Mouse (Mus musculus): ENCODE data around the gene Hoxc11. TPM values are rescaled to one million over a fixed set of nuclear protein-coding genes. Genes with fewer than 3 reads are reported as not detected.

Gene Hoxc11
- total and polyA plus RNA-seq, 3 experiments, result not detected

GRCm38 (mm10) chr15:102955007-102955382, 768 bp downstream of the Hoxc11 start:
- Histone ChIP-seq H3K4me3 (replicated peaks in 1 of 3; ENCODE audit: low read depth in 2 of 3, low read length in 2 of 3, poor library complexity in 1 of 3) (no peak overlapping the region), H3K4me1 (ENCODE audit: control insufficient read depth in 1 of 2, insufficient read depth in 2 of 2) (peaks cover 0 to 7% of the 10 kb centered on the region in 2 experiments; a peak in 3 of 4 replicates), H3K36me3 (replicated peaks in 1 of 2; ENCODE audit: control insufficient read depth in 1 of 2, insufficient read depth in 1 of 2, low read length in 1 of 2) (no peaks in the 10 kb centered on the region), H3K79me2 (replicated peaks; ENCODE audit: control insufficient read depth, extremely low read depth, insufficient read depth, poor library complexity, severe bottlenecking) (no peaks in the 10 kb centered on the region), H3K9ac (ENCODE audit: insufficient read depth, low read depth) (no peak overlapping the region), H3K9me3 (replicated peaks; ENCODE audit: low read length) (peaks cover 6% of the 10 kb centered on the region), H3K27ac (ENCODE audit: insufficient read depth, low read depth) (no peak overlapping the region), H3K27me3 (replicated peaks) (peaks cover 95% of the 10 kb centered on the region), H3K4me2 (ENCODE audit: insufficient read depth, low read depth, poor library complexity, severe bottlenecking) (no peak overlapping the region)
- dilution Hi-C loops (cut with MboI; ENCODE audit: extremely low pct_ligation_motif_present, extremely low pct_unique_long_range_greater_than_20kb, low sequenced_read_pairs), result no loop called here
- DNase-seq (ENCODE audit: extremely low read depth), result no peak
- in situ Hi-C loops (cut with MboI; ENCODE audit: low pct_ligation_motif_present, low pct_unique_long_range_greater_than_20kb, low sequenced_read_pairs), result no loop called here
- TF ChIP-seq ZNF384 (IDR thresholded peaks at IDR 0.05; ENCODE audit: low read depth, low read length), result no peak
- TF ChIP-seq SIN3A (IDR thresholded peaks at IDR 0.05; ENCODE audit: low read length), result no peak
- TF ChIP-seq BHLHE40 (IDR thresholded peaks at IDR 0.05; ENCODE audit: low read depth, low read length), result no peak
- TF ChIP-seq USF1 (IDR thresholded peaks at IDR 0.05; ENCODE audit: low read depth, low read length), result no peak
- TF ChIP-seq JUND (conservative IDR thresholded peaks at IDR 0.05; ENCODE audit: low read depth, low read length), result no peak
- no peak for TF ChIP-seq MYC (IDR thresholded peaks at IDR 0.05; ENCODE audit: low read depth, low read length)

- H3K36me3 ChIP-seq (replicated peaks in 1 of 2; ENCODE audit: control insufficient read depth in 1 of 2, insufficient read depth in 1 of 2, low read length in 1 of 2), result no peaks in the 10 kb centered on the region
- peaks cover 0 to 12% of the 10 kb centered on the region in 2 experiments; a peak in 3 of 4 replicates for H3K4me1 ChIP-seq (ENCODE audit: control insufficient read depth in 1 of 2, insufficient read depth in 2 of 2)
- H3K27me3 ChIP-seq (replicated peaks), result peaks cover 96% of the 10 kb centered on the region
- peak overlapping the region; percentile 61 for H3K4me2 ChIP-seq (ENCODE audit: insufficient read depth, low read depth, poor library complexity, severe bottlenecking)
- H3K9ac ChIP-seq (ENCODE audit: insufficient read depth, low read depth), result no peak overlapping the region
- dilution Hi-C loops (cut with MboI; ENCODE audit: extremely low pct_ligation_motif_present, extremely low pct_unique_long_range_greater_than_20kb, low sequenced_read_pairs) (no loop called here), in situ Hi-C loops (cut with MboI; ENCODE audit: low pct_ligation_motif_present, low pct_unique_long_range_greater_than_20kb, low sequenced_read_pairs) (no loop called here)
- no peaks in the 10 kb centered on the region for H3K79me2 ChIP-seq (replicated peaks; ENCODE audit: control insufficient read depth, extremely low read depth, insufficient read depth, poor library complexity, severe bottlenecking)
- H3K4me3 ChIP-seq (replicated peaks in 1 of 3; ENCODE audit: low read depth in 2 of 3, low read length in 2 of 3, poor library complexity in 1 of 3), result no peak overlapping the region
- no peak overlapping the region for H3K27ac ChIP-seq (ENCODE audit: insufficient read depth, low read depth)
- peaks cover 6% of the 10 kb centered on the region for H3K9me3 ChIP-seq (replicated peaks; ENCODE audit: low read length)
- no peak for DNase-seq (ENCODE audit: extremely low read depth)
- TF ChIP-seq MYC (IDR thresholded peaks at IDR 0.05; ENCODE audit: low read depth, low read length), result no peak
- TF ChIP-seq MAFK (IDR thresholded peaks at IDR 0.05; ENCODE audit: insufficient replicate concordance, low read length), result no peak
- no peak for TF ChIP-seq JUN (IDR thresholded peaks at IDR 0.05; ENCODE audit: insufficient read depth, low read depth, low read length)
These were observed 1.8 kb downstream of the Hoxc11 start for GRCm38 (mm10) chr15:102955833-102956640.

- H3K9me3 ChIP-seq (replicated peaks; ENCODE audit: low read length), result peaks cover 6% of the 10 kb centered on the region
- no peak for DNase-seq (ENCODE audit: extremely low read depth)
- dilution Hi-C loops (cut with MboI; ENCODE audit: extremely low pct_ligation_motif_present, extremely low pct_unique_long_range_greater_than_20kb, low sequenced_read_pairs) (no loop called here), in situ Hi-C loops (cut with MboI; ENCODE audit: low pct_ligation_motif_present, low pct_unique_long_range_greater_than_20kb, low sequenced_read_pairs) (no loop called here)
- H3K27me3 ChIP-seq (replicated peaks), result peaks cover 95% of the 10 kb centered on the region
- no peak overlapping the region for H3K4me3 ChIP-seq (replicated peaks in 1 of 3; ENCODE audit: low read depth in 2 of 3, low read length in 2 of 3, poor library complexity in 1 of 3)
- no peaks in the 10 kb centered on the region for H3K36me3 ChIP-seq (replicated peaks in 1 of 2; ENCODE audit: control insufficient read depth in 1 of 2, insufficient read depth in 1 of 2, low read length in 1 of 2)
- H3K4me2 ChIP-seq (ENCODE audit: insufficient read depth, low read depth, poor library complexity, severe bottlenecking), result no peak overlapping the region
- no peak overlapping the region for H3K27ac ChIP-seq (ENCODE audit: insufficient read depth, low read depth)
- H3K9ac ChIP-seq (ENCODE audit: insufficient read depth, low read depth), result no peak overlapping the region
- no peaks in the 10 kb centered on the region for H3K79me2 ChIP-seq (replicated peaks; ENCODE audit: control insufficient read depth, extremely low read depth, insufficient read depth, poor library complexity, severe bottlenecking)
- peaks cover 0 to 12% of the 10 kb centered on the region in 2 experiments; a peak in 3 of 4 replicates for H3K4me1 ChIP-seq (ENCODE audit: control insufficient read depth in 1 of 2, insufficient read depth in 2 of 2)
- no peak for TF ChIP-seq MAX (IDR thresholded peaks at IDR 0.05; ENCODE audit: low read length)
- TF ChIP-seq PAX5 (IDR thresholded peaks at IDR 0.05; ENCODE audit: low read length), result no peak
- no peak for TF ChIP-seq ELF1 (IDR thresholded peaks at IDR 0.05; ENCODE audit: low read depth, low read length)
- TF ChIP-seq JUND (conservative IDR thresholded peaks at IDR 0.05; ENCODE audit: low read depth, low read length), result no peak
- TF ChIP-seq IRF4 (IDR thresholded peaks at IDR 0.05; ENCODE audit: low read depth, low read length), result no peak
- TF ChIP-seq MXI1 (IDR thresholded peaks at IDR 0.05; ENCODE audit: low read depth, low read length), result no peak
- no peak for TF ChIP-seq ETS1 (conservative IDR thresholded peaks at IDR 0.05; ENCODE audit: low read depth, low read length)
- TF ChIP-seq USF2 (conservative IDR thresholded peaks at IDR 0.05; ENCODE audit: low read depth, low read length), result no peak
- no peak for TF ChIP-seq NELFE (IDR thresholded peaks at IDR 0.05; ENCODE audit: low read depth, low read length)
- no peak for TF ChIP-seq HCFC1 (IDR thresholded peaks at IDR 0.05; ENCODE audit: low read depth, low read length)
These were observed 2.7 kb downstream of the Hoxc11 start for GRCm38 (mm10) chr15:102956906-102957305.
